Mouse (Mus musculus): ENCODE measurements at regions not wholly inside any gene's neighbourhood (a gene's known extent, or its start where the extent isn't known, plus 50 kb on each side); places are given as distances from the start of the nearest gene placed in this dataset.

DNA sequence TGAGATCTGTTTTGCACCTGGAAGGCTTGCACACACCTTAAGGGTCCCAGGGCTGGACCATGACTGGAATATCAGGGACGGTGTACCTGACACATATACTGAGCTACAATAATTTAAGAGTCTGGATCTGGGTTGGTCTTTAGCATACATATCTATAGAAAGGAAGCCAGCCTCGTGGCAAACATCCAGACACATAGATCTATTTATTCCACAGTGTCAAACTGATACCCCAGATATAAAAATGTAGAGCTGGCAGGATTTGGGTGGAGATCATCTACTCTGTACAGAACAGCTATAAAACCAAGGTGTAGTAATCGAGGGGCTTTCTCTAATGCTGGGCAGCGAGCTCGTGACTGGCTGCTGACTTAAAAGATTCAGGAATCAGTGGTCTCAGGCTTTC lies 81.1 kb upstream of the Slc38a2 start:
- Histone ChIP-seq H3K27me3 (no peaks in the 10 kb centered on the region), H3K36me3 (no peaks in the 10 kb centered on the region), H3K9me3 (no peaks in the 10 kb centered on the region), H3K4me2 (no peak overlapping the region), H3K4me3 (no peak overlapping the region), H3K9ac (no peak overlapping the region), H3K27ac (no peak overlapping the region), H3K4me1 (no peaks in the 10 kb centered on the region)
- no peak for ATAC-seq (ENCODE audit: insufficient number of reproducible peaks, low FRiP score, low TSS enrichment, low read depth)
- 70% methylated on average over 5 of the region's 5 CpGs for WGBS

- WGBS = 87% methylated on average over 7 of the region's 7 CpGs
- H3K36me3 ChIP-seq = no peaks in the 10 kb centered on the region
- H3K4me1 ChIP-seq = peaks cover 3% of the 10 kb centered on the region; the same call in 1 of the 2 replicates
- H3K4me2 ChIP-seq = no peak overlapping the region
- H3K27me3 ChIP-seq = no peaks in the 10 kb centered on the region
- no peak overlapping the region for H3K4me3 ChIP-seq
- no peak for ATAC-seq (ENCODE audit: insufficient number of reproducible peaks, low FRiP score, low TSS enrichment, low read depth)
- no peak overlapping the region for H3K27ac ChIP-seq
- H3K9me3 ChIP-seq = no peaks in the 10 kb centered on the region
- H3K9ac ChIP-seq = no peak overlapping the region
Measured at GRCm38 (mm10) chr15:96779358-96779757, 79.8 kb upstream of the Slc38a2 start.

DNA sequence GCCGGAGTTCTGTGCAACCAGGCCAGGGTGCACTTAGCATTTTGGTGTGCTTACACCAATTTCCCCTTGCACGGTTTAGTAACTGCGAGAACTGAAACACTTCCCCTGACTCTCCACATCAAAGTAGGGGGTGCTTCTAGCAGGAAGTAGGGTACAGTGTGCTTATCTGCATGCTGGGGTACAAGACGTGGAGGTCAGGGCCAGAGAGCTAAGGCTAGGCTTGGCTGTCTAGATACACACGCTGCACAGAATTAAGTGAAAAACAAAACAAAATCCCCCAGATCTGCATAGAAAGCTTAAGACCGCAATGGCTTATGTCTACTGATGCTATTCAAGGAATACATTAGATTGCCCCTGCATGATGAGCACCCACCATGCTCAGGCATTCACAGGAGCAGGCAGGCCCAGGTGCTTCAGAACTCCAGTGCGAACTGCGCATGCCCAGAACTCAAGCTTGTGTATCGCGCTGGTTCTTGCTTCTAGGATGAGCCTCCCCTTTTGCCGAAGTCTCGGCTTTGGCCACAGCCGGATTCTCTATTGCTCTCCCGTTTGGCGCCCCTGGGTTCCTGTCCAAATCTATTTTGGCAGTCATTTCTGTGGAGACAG lies 78.9 kb upstream of the Slc38a2 start:
- no peak overlapping the region for H3K27ac ChIP-seq
- no peak overlapping the region for H3K4me3 ChIP-seq
- H3K27me3 ChIP-seq = no peaks in the 10 kb centered on the region
- no peak overlapping the region for H3K4me2 ChIP-seq
- WGBS = 86% methylated on average over 15 of the region's 15 CpGs
- H3K9ac ChIP-seq = no peak overlapping the region
- H3K36me3 ChIP-seq = no peaks in the 10 kb centered on the region
- peaks cover 9% of the 10 kb centered on the region; the same call in 1 of the 2 replicates for H3K4me1 ChIP-seq
- no peak for ATAC-seq (ENCODE audit: insufficient number of reproducible peaks, low FRiP score, low TSS enrichment, low read depth)
- no peaks in the 10 kb centered on the region for H3K9me3 ChIP-seq

- no peaks in the 10 kb centered on the region for H3K9me3 ChIP-seq
- no peaks in the 10 kb centered on the region for H3K36me3 ChIP-seq
- no peak overlapping the region for H3K4me2 ChIP-seq
- WGBS = 79% methylated on average over 9 of the region's 9 CpGs
- H3K9ac ChIP-seq = no peak overlapping the region
- no peaks in the 10 kb centered on the region for H3K27me3 ChIP-seq
- H3K4me3 ChIP-seq = no peak overlapping the region
- H3K27ac ChIP-seq = no peak overlapping the region
- peaks cover 15% of the 10 kb centered on the region; the same call in 1 of the 2 replicates for H3K4me1 ChIP-seq
- no peak for ATAC-seq (ENCODE audit: insufficient number of reproducible peaks, low FRiP score, low TSS enrichment, low read depth)
Measured at GRCm38 (mm10) chr15:96776476-96777075, 77.0 kb upstream of the Slc38a2 start.

DNA sequence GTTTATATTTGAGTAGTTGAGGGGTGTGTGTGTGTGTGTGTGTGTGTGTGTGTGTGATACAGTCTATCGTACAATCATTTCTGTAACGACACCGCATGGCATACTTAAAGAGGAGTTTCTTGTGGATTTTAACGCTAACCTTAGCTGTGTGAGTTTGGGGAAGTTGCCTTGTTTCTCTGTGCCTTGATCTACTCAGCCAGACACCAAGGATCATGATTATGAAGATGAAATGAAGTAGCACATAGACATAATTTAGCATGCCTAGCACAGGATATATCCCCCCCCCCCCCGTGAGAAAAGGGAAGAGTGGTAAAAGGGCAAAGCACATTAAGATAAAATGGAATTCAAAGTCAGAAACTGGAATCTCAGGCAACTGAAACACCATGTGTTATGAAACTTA lies 75.6 kb upstream of the Slc38a2 start:
- no peaks in the 10 kb centered on the region for H3K36me3 ChIP-seq
- H3K4me1 ChIP-seq = peaks cover 27% of the 10 kb centered on the region; the same call in 1 of the 2 replicates
- H3K4me3 ChIP-seq = no peak overlapping the region
- 86% methylated on average over 5 of the region's 5 CpGs for WGBS
- no peak for ATAC-seq (ENCODE audit: insufficient number of reproducible peaks, low FRiP score, low TSS enrichment, low read depth)
- H3K27me3 ChIP-seq = no peaks in the 10 kb centered on the region
- H3K9ac ChIP-seq = no peak overlapping the region
- no peak overlapping the region for H3K27ac ChIP-seq
- H3K4me2 ChIP-seq = no peak overlapping the region
- no peaks in the 10 kb centered on the region for H3K9me3 ChIP-seq

- peaks cover 27% of the 10 kb centered on the region; the same call in 1 of the 2 replicates for H3K4me1 ChIP-seq
- H3K4me2 ChIP-seq = no peak overlapping the region
- 0 out of 2 replicates have a peak overlapping the region, but pooled peaks have one; percentile 18 for H3K27ac ChIP-seq
- no peak overlapping the region for H3K4me3 ChIP-seq
- H3K9me3 ChIP-seq = no peaks in the 10 kb centered on the region
- no peak for ATAC-seq (ENCODE audit: insufficient number of reproducible peaks, low FRiP score, low TSS enrichment, low read depth)
- WGBS = 55% methylated on average over 6 of the region's 6 CpGs
- H3K27me3 ChIP-seq = no peaks in the 10 kb centered on the region
- H3K36me3 ChIP-seq = no peaks in the 10 kb centered on the region
- H3K9ac ChIP-seq = no peak overlapping the region
Measured at GRCm38 (mm10) chr15:96774664-96775063, 75.1 kb upstream of the Slc38a2 start.

DNA sequence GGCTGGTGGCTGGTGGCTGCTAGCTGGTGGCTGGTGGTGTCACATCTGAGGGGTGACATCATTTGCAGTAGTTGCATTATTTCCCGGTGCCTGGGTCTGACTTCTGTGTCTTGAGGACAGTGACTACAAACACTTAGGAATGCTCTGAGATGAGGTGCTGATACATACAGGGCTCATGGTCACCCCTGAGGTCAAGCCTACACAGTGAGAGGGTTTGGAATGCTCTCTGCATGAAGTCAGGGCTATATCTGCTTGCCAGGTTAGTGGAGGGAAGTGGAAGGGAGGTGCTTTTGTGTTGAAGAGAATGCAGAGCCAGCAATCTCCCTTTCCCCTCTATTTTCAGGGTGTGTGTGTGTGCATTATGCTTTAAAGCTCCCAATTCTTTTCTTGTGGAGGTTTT lies 74.1 kb upstream of the Slc38a2 start:
- 56% methylated on average over 1 of the region's 1 CpGs for WGBS
- H3K27me3 ChIP-seq = no peaks in the 10 kb centered on the region

GRCm38 (mm10) chr15:96772701-96773100 lies 73.2 kb upstream of the Slc38a2 start:
- Histone ChIP-seq H3K9ac (no peak overlapping the region), H3K27me3 (no peaks in the 10 kb centered on the region), H3K4me2 (no peak overlapping the region), H3K27ac (no peak overlapping the region), H3K36me3 (no peaks in the 10 kb centered on the region), H3K4me1 (peaks cover 41% of the 10 kb centered on the region; the same call in 1 of the 2 replicates), H3K9me3 (no peaks in the 10 kb centered on the region), H3K4me3 (no peak overlapping the region)
- WGBS = 68% methylated on average over 8 of the region's 8 CpGs
- ATAC-seq (ENCODE audit: insufficient number of reproducible peaks, low FRiP score, low TSS enrichment, low read depth) = no peak

More for the DNA sequence above, 74.1 kb upstream of the Slc38a2 start:
- H3K4me1 ChIP-seq = peaks cover 35% of the 10 kb centered on the region; the same call in 1 of the 2 replicates
- H3K36me3 ChIP-seq = no peaks in the 10 kb centered on the region
- H3K9ac ChIP-seq = no peak overlapping the region
- ATAC-seq (ENCODE audit: insufficient number of reproducible peaks, low FRiP score, low TSS enrichment, low read depth) = no peak
- no peaks in the 10 kb centered on the region for H3K9me3 ChIP-seq
- H3K4me3 ChIP-seq = no peak overlapping the region
- no peak overlapping the region for H3K27ac ChIP-seq
- no peak overlapping the region for H3K4me2 ChIP-seq

DNA sequence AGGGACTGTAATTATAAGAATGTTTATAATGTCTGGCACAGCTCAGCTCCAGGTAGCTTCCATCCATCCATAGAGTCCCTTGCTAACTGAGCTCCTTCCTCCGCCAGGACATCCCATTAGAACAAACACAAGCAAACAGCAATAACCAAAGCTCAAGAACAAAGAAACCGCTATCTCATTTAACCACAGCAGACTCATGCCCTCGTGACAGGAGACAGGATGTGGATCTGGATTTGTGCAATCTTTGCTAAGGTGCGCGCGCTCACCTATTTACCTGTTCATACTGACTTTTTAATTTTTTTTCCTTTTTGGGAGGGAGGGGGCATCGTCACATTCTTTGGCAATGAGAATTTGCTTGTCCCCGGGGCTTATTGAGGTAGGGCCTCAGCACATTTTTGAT lies 71.3 kb upstream of the Slc38a2 start:
- no peak for ATAC-seq (ENCODE audit: insufficient number of reproducible peaks, low FRiP score, low TSS enrichment, low read depth)
- no peaks in the 10 kb centered on the region for H3K27me3 ChIP-seq
- no peaks in the 10 kb centered on the region for H3K9me3 ChIP-seq
- no peak overlapping the region for H3K4me3 ChIP-seq
- 78% methylated on average over 8 of the region's 8 CpGs for WGBS
- no peak overlapping the region for H3K27ac ChIP-seq
- peaks cover 41% of the 10 kb centered on the region; the same call in 1 of the 2 replicates for H3K4me1 ChIP-seq
- no peak overlapping the region for H3K9ac ChIP-seq
- H3K36me3 ChIP-seq = no peaks in the 10 kb centered on the region
- no peak overlapping the region for H3K4me2 ChIP-seq

DNA sequence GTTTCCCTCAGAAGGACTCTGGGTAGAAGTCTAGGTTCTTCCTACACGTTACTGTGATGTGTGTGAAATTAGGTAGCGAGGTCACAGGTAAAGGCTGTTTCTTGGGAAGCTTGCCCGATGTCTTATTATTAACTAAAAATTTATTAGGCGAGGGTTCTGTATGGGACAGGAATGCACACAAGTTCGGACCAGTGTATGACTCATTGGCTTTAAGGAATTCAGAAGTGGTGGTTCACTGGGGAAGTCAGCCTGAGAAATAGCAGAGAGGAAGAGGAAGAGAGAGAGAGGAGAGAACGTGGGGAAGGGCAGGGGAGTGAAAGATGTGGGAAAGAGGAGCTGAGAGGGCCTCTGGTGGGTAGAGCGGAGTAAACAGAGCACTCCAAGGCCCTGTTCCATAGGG lies 70.8 kb upstream of the Slc38a2 start:
- Histone ChIP-seq H3K9ac (no peak overlapping the region), H3K4me3 (no peak overlapping the region), H3K27me3 (no peaks in the 10 kb centered on the region), H3K27ac (no peak overlapping the region), H3K4me1 (peaks cover 41% of the 10 kb centered on the region; the same call in 1 of the 2 replicates), H3K36me3 (no peaks in the 10 kb centered on the region), H3K9me3 (no peaks in the 10 kb centered on the region), H3K4me2 (no peak overlapping the region)
- no peak for ATAC-seq (ENCODE audit: insufficient number of reproducible peaks, low FRiP score, low TSS enrichment, low read depth)
- WGBS = 60% methylated on average over 7 of the region's 7 CpGs

GRCm38 (mm10) chr15:96769751-96770150 lies 70.2 kb upstream of the Slc38a2 start:
- Histone ChIP-seq H3K4me3 (no peak overlapping the region), H3K4me1 (peaks cover 41% of the 10 kb centered on the region; the same call in 1 of the 2 replicates), H3K9me3 (no peaks in the 10 kb centered on the region), H3K36me3 (no peaks in the 10 kb centered on the region), H3K27ac (no peak overlapping the region), H3K4me2 (no peak overlapping the region), H3K27me3 (no peaks in the 10 kb centered on the region), H3K9ac (no peak overlapping the region)
- no peak for ATAC-seq (ENCODE audit: insufficient number of reproducible peaks, low FRiP score, low TSS enrichment, low read depth)
- 82% methylated on average over 11 of the region's 11 CpGs for whole genome bisulfite sequencing

DNA sequence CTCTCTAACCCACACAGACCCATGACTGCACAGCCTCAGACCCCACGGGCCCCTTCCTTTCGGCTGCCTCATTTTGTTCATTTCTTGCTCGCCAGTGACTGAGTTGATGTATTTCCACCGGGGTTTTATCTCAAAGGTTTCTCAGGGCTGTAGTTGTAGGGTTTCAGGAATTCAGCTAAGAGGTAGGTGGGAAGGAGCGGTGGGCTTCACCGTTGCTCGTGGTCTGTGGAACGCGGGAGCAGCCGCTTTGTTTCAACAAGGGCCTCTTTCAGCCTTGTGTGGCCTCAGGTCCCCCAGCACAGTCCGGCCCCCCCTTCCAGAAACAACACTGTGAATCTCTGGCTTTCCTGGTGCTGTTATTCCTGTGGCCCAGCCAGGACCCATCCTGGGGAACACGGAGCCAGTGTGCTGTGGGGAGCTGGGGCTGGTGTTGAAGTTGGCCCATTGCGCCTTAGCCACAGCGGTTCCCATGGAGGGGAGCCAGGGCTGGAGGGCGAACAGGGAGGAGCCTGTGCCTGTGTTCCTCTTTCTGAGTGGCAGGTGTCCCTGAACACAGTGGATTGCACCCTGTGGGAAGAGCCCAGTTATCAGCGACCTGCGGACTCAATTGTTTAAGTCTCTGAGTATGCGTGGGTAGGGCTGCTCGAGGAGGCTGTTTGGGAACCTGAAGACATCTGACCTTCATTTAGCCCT lies 68.9 kb upstream of the Slc38a2 start:
- Histone ChIP-seq H3K4me1 (peaks cover 33% of the 10 kb centered on the region; the same call in 1 of the 2 replicates), H3K9me3 (no peaks in the 10 kb centered on the region), H3K4me2 (no peak overlapping the region), H3K36me3 (no peaks in the 10 kb centered on the region), H3K9ac (no peak overlapping the region), H3K27me3 (no peaks in the 10 kb centered on the region), H3K27ac (peak overlapping the region; percentile 77), H3K4me3 (no peak overlapping the region)
- WGBS = 63% methylated on average over 19 of the region's 19 CpGs
- peak; percentile 85 for ATAC-seq (ENCODE audit: insufficient number of reproducible peaks, low FRiP score, low TSS enrichment, low read depth)

Measured in limb, embryonic 15.5 days (tissue).